Mouse (Mus musculus) erythroblast, embryonic 14.5 days (primary cell): ENCODE data around the gene Mtx1.

Source experiments
- GATA1 ChIP-seq: IDR thresholded peaks from 2 replicates; pipeline ENCODE4 v1.6.1; 2012; ENCODE audit warnings: low read length, inconsistent platforms, mixed read lengths
- TAL1 ChIP-seq: IDR thresholded peaks from 3 replicates; pipeline ENCODE4 v1.6.1; 2012; ENCODE audit warnings: low read length, inconsistent platforms, mixed read lengths

GRCm38 (mm10) chr3:89238494-89238893 is 11.6 kb upstream of the Mtx1 start:
- no peak for TF ChIP-seq GATA1
- TF ChIP-seq TAL1 = no peak
